ENCODE assay signal across 13 mouse cellular contexts in the genomic region with DNA sequence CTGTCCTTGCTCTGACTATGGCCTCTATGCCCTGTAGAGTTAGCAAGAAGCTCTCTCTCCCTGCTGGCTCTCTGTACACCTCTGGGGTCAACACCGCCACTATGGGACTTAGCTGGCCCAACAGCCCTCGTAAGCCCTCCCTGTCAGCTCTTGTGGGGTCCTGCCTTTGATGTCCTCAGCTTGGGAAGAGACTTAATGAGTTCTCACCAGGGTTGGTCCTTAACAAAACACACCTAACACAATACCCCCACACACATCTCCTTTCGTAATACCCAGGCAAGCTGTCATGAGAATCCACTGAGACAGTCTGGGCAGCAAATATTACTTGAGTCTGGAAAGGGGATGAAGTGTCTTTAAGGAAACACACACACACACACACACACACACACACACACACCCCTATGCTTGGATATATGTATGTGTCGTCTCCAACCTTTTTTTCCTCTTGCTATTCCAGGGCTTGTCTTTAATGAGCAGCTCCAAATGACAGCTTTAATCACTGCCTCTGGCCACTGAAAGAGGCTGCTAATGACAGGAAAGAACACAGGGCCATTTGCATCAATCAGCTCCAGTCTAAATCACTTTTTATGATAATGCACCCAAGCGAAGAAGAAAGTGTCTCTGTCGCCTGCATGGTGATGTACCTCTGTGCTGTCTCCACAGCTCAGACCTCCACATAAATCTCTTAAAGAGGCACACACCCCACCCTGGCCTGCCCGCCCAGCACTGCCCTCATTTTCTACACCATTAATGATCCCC.
DNase-seq lines count a peak whose midpoint lies in the region; ATAC-seq lines count a peak whose summit lies in the region.
"Had no signal": no experiment of that assay in that cellular context is flagged by ENCODE, and none has a peak within 500 bp of the region (broad histone marks: within the 10 kb centered on the region; RNA-seq: fewer than 3 reads in every experiment).

No protein-coding gene starts in this region.

- WGBS in hindbrain, embryonic 11.5 days = 9% methylated on average over 7 of the region's 7 CpGs
- 25% methylated on average over 7 of the region's 7 CpGs for WGBS in midbrain, embryonic 15.5 days

- H3K27ac ChIP-seq in hindbrain, embryonic 11.5 days (ENCODE audit: low read depth, low read length) = peak overlapping the region; percentile 70
- peak overlapping the region; percentile 34 for H3K27ac ChIP-seq in midbrain, embryonic 15.5 days
- H3K27ac ChIP-seq: limb, embryonic 15.5 days had no signal

- ATAC-seq in hindbrain, embryonic 11.5 days (ENCODE audit: low FRiP score) = peak; percentile 75
- ATAC-seq in midbrain, embryonic 15.5 days (replicated peaks) = no peak
- ATAC-seq: activated CD4-positive, CD25-positive, alpha-beta regulatory T cell, adult 4 months had no signal

- H3K4me3 ChIP-seq in hindbrain, embryonic 11.5 days (ENCODE audit: low read depth, low read length) = no peak overlapping the region
- no peak overlapping the region for H3K4me3 ChIP-seq in midbrain, embryonic 15.5 days
- H3K4me3 ChIP-seq: limb, embryonic 15.5 days had no signal

- H3K4me2 ChIP-seq in hindbrain, embryonic 11.5 days (replicated peaks; ENCODE audit: low read depth, low read length) = no peak overlapping the region
- no peak overlapping the region for H3K4me2 ChIP-seq in midbrain, embryonic 15.5 days
- H3K4me2 ChIP-seq: limb, embryonic 15.5 days had no signal

- H3K36me3 ChIP-seq in hindbrain, embryonic 11.5 days (ENCODE audit: control insufficient read depth, insufficient read depth, low read length) = no peaks in the 10 kb centered on the region
- no peaks in the 10 kb centered on the region for H3K36me3 ChIP-seq in midbrain, embryonic 15.5 days (replicated peaks)
- H3K36me3 ChIP-seq: limb, embryonic 15.5 days had no signal

- peak; percentile 32 for DNase-seq in Muller cell, postnatal 12 days (ENCODE audit: inconsistent ontology term)
- DNase-seq in embryo, embryonic 11 days = peak; percentile 42
- DNase-seq in hindbrain, embryonic 11.5 days (ENCODE audit: low spot score) = peak; percentile 32
- no peak for DNase-seq in cerebellum, adult 11 months
- no peak for DNase-seq in kidney, postnatal 4 days
- no peak for DNase-seq in layer of hippocampus, adult 8-10 months (ENCODE audit: low spot score in 2 of 2)
- DNase-seq: cerebellum, adult 9-11 months; kidney, adult 9 months; lung, adult 2 months; thymus, adult 18-20 months had no signal

- no peak overlapping the region for H3K9ac ChIP-seq in hindbrain, embryonic 11.5 days (ENCODE audit: low read depth, low read length)
- H3K9ac ChIP-seq in midbrain, embryonic 15.5 days = no peak overlapping the region
- H3K9ac ChIP-seq: limb, embryonic 15.5 days had no signal

- H3K27me3 ChIP-seq in hindbrain, embryonic 11.5 days (ENCODE audit: control insufficient read depth, insufficient read depth, low read length) = peaks cover 10% of the 10 kb centered on the region
- no peaks in the 10 kb centered on the region for H3K27me3 ChIP-seq in midbrain, embryonic 15.5 days (replicated peaks)
- H3K27me3 ChIP-seq: limb, embryonic 15.5 days had no signal

- peaks cover 27% of the 10 kb centered on the region for H3K4me1 ChIP-seq in hindbrain, embryonic 11.5 days (replicated peaks; ENCODE audit: control insufficient read depth, insufficient read depth, low read length)
- peaks cover 49% of the 10 kb centered on the region for H3K4me1 ChIP-seq in midbrain, embryonic 15.5 days

- no peaks in the 10 kb centered on the region for H3K9me3 ChIP-seq in hindbrain, embryonic 11.5 days (ENCODE audit: control insufficient read depth, low read length)
- no peaks in the 10 kb centered on the region for H3K9me3 ChIP-seq in midbrain, embryonic 15.5 days
- H3K9me3 ChIP-seq: limb, embryonic 15.5 days had no signal

Comparison
In these comparisons a context has a peak if more than half of its experiments do, and no peak if none do; other contexts are left out.
1. DNase-seq: peak in Muller cell, postnatal 12 days (single experiment), embryo, embryonic 11 days (single experiment) and hindbrain, embryonic 11.5 days (single experiment); none in cerebellum, adult 11 months (single experiment), kidney, postnatal 4 days (0 of 2) and layer of hippocampus, adult 8-10 months (0 of 2).